Mouse (Mus musculus) mouse trophoblast stem cell (cell line): Measurements from ENCODE around the gene Gbf1.

Experiments used
- in situ Hi-C, 2 experiments: fragments of 300-500 bp; cut with MseI, MboI; formaldehyde crosslinking; loops; 2 replicates in 1 of 2; 3 replicates in 1 of 2; pipeline ENCODE4 v1.15.1; 2025

The Gbf1 gene

DNA sequence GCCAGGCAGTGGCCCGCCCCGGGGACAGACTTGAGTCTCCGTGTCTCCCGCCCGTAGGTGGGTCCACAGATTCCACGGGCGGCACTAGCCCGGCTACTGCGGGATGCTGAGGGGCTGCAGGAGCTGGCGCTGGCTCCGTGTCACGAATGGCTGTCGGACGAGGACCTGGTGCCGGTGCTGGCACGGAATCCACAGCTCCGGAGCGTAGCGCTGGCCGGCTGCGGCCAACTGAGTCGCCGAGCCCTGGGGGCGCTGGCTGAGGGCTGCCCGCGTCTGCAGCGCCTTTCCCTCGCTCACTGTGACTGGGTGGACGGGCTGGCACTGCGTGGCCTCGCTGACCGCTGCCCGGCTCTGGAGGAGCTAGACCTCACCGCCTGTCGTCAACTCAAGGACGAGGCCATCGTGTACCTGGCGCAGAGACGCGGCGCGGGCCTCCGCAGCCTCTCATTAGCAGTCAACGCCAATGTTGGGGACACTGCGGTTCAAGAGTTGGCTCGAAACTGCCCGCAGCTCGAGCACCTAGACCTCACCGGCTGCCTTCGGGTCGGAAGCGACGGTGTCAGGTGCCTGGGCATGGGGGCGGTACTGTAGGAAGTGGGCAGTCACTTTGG lies 176.8 kb downstream of the Gbf1 start:
- in situ Hi-C loops = no loop called here

- in situ Hi-C loops = no loop called here
Observed at GRCm38 (mm10) chr19:46329951-46330350, 177.6 kb downstream of the Gbf1 start.

- in situ Hi-C loops = no loop called here
Observed at GRCm38 (mm10) chr19:46330696-46331095, 178.4 kb downstream of the Gbf1 start.

GRCm38 (mm10) chr19:46331326-46331725 lies 179.0 kb downstream of the Gbf1 start:
- in situ Hi-C loops = no loop called here

GRCm38 (mm10) chr19:46331936-46332335 lies 179.6 kb downstream of the Gbf1 start:
- in situ Hi-C loops = no loop called here

DNA sequence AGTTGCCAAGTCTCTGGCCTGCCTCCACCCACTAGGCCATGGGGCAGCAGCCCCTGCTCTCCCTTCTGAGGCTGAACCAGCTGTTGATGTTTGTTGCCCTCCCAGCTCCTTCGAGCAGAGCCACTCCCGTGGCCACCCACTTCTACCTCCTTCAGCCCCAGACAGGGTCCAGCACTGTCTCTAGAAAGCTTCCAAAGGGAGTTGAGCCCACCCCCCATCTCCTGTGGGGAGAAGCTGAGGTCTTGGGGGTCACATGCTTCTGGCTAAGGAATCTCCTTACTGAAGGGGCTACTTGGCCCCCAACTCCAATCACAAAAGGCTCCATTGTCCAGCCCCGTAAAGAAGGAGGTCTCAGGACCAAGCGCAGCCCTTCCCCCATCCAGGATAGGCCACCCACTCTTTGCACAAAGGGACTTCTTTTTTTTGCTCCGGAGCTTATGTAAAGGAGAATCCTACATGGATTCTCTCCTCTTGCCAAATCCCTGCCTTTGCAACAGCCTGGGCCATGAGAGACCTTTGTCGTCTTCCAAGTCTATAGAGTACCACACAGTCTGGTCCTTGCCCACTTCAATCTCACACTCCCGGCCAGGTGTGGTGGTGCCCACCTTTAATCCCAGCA lies 180.5 kb downstream of the Gbf1 start:
- in situ Hi-C loops = no loop called here

DNA sequence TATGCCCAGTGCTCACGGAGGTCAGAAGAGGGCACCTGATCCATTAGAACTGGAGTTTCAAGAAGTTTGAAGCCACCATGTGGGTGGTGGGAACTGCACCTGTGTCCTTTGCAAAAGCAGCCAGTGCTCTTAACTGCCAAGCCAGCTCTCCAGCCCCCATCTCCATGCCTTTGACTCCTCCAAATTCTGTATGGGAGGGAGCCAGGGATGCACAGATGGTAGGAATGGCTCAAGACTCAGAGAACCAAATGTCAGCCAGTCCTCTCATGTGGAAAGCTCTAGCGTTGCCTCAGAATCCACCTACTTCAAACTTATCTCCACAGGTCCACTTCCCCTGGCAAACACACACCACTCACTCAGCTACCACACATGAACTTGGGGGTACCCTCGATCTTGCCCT lies 181.6 kb downstream of the Gbf1 start:
- in situ Hi-C loops = no loop called here
